Mouse (Mus musculus): ENCODE data around the gene Cdk19. TPM values are rescaled to one million over a fixed set of nuclear protein-coding genes. Genes with fewer than 3 reads are reported as not detected.
A peak's percentile ranks its signal among the peaks of the same experiment; 100 is the strongest.
"Not testable (repeated sequence)": the region's sequence is repeated elsewhere in the genome, so short reads cannot be mapped to it uniquely, and the experiment has no call there.

Gene Cdk19
- polyA plus RNA-seq, 1 experiment from 2014 or later: 12.0 TPM

DNA sequence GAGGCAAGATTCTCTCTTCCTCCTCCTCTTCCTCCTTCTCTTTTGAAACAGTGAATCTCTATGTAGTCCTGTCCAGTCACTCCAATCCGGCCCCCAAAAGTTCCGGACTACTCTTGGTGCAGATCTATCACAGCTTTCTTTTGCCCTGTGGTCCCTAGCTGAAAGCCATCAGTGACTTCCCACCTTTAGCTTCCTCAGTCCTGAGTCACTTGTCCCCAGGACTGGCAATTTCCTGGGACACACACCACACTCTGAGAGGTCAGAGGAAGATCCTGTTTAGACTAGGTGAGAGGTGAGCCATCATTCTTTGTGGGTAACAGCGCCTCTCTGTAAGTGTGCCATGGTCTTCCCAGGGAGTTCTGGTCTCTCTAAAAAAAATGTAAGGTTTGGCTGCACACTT lies 187.6 kb downstream of the Cdk19 start:
- H3K27ac ChIP-seq: no peak overlapping the region; the same call in 1 of the 2 replicates
- ATAC-seq (ENCODE audit: insufficient number of reproducible peaks, insufficient read depth, low FRiP score, low TSS enrichment, low read depth): no peak
- H3K36me3 ChIP-seq: no peaks in the 10 kb centered on the region
- H3K9ac ChIP-seq: no peak overlapping the region
- H3K4me2 ChIP-seq: no peak overlapping the region
- H3K27me3 ChIP-seq: no peaks in the 10 kb centered on the region; the same call in 1 of the 2 replicates
- H3K9me3 ChIP-seq: 0 out of 2 replicates have a peak, but pooled peaks cover 3% of the 10 kb centered on the region
- no peak overlapping the region for H3K4me3 ChIP-seq
- H3K4me1 ChIP-seq: peaks cover 35% of the 10 kb centered on the region
- 81% methylated on average over 3 of the region's 3 CpGs for WGBS

DNA sequence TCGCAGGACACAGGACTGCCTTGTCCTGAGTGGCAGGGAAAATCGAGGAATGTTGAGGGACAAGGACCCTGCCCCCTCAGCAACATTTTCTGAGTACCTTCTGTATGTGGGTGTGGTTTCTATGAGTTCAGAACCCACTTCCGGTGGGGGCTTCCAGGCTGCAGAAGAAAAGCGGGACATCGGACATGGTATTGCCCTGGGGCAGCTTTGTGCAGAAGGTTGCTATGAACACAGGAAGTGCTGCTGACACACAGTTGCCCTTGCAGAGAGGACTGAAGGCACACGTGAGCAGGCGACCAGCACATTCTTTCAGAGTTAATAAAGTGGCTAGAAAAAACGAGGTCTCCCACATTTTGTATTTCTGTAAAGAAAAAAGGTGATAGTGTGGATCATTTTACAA lies 188.2 kb downstream of the Cdk19 start:
- no peaks in the 10 kb centered on the region; the same call in 1 of the 2 replicates for H3K27me3 ChIP-seq
- H3K4me3 ChIP-seq: no peak overlapping the region
- peaks cover 33% of the 10 kb centered on the region for H3K4me1 ChIP-seq
- H3K9me3 ChIP-seq: 0 out of 2 replicates have a peak, but pooled peaks cover 3% of the 10 kb centered on the region
- H3K9ac ChIP-seq: no peak overlapping the region
- peak overlapping the region; percentile 39 for H3K4me2 ChIP-seq
- 13% methylated on average over 8 of the region's 8 CpGs for WGBS
- no peaks in the 10 kb centered on the region for H3K36me3 ChIP-seq
- ATAC-seq (ENCODE audit: insufficient number of reproducible peaks, insufficient read depth, low FRiP score, low TSS enrichment, low read depth): no peak
- H3K27ac ChIP-seq: no peak overlapping the region; the same call in 1 of the 2 replicates

DNA sequence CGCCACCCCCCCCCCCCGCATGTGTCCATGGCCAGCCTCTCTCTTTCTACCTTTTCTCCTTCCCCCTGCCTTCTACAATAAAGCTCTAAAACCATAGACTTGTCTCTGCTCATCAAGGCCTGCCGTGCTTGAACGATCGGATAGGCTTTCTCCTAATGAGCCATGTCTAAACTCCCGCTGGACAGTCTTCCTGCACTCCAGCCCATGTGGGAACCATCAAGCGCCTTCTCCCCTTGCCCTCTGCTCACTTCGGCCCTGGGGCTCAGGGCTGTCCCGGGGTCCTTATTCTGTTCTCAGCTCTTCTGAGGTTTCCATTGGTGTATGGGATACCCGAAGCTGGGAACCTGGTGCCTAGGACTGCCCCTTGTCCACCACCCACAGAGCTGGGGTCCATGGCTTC lies 189.3 kb downstream of the Cdk19 start:
- Histone ChIP-seq H3K27me3 (no peaks in the 10 kb centered on the region; the same call in 1 of the 2 replicates), H3K4me3 (no peak overlapping the region), H3K4me2 (no peak overlapping the region), H3K4me1 (peaks cover 22% of the 10 kb centered on the region), H3K36me3 (no peaks in the 10 kb centered on the region), H3K9ac (no peak overlapping the region), H3K9me3 (0 out of 2 replicates have a peak, but pooled peaks cover 3% of the 10 kb centered on the region), H3K27ac (no peak overlapping the region)
- WGBS: 31% methylated on average over 8 of the region's 10 CpGs
- no peak for ATAC-seq (ENCODE audit: insufficient number of reproducible peaks, insufficient read depth, low FRiP score, low TSS enrichment, low read depth)

DNA sequence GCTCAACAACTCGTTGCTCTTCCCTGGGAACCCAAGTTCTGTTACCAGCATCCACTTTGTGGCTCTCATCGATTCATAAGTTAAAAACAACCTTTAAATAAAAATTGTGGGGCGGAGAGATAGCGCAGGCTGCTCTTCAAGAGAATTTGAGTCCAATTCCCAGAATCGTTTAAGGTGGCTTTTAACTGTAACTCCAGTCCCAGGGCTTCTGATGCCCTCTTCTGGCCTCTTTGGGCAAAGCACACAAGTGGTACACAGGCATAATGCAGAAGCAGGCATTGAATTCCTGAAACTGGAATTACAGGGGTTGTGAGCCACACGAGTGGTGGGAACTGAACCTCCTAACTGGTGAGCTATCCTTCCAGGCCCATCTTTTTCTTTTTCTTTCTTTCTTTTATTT lies 190.3 kb downstream of the Cdk19 start:
- H3K27me3 ChIP-seq: no peaks in the 10 kb centered on the region; the same call in 1 of the 2 replicates
- no peak overlapping the region for H3K9ac ChIP-seq
- no peak overlapping the region for H3K4me3 ChIP-seq
- 0 out of 2 replicates have a peak, but pooled peaks cover 3% of the 10 kb centered on the region for H3K9me3 ChIP-seq
- H3K27ac ChIP-seq: no peak overlapping the region
- 57% methylated on average over 6 of the region's 6 CpGs for WGBS
- no peak for ATAC-seq (ENCODE audit: insufficient number of reproducible peaks, insufficient read depth, low FRiP score, low TSS enrichment, low read depth)
- no peak overlapping the region for H3K4me2 ChIP-seq
- H3K4me1 ChIP-seq: peaks cover 13% of the 10 kb centered on the region
- no peaks in the 10 kb centered on the region for H3K36me3 ChIP-seq

DNA sequence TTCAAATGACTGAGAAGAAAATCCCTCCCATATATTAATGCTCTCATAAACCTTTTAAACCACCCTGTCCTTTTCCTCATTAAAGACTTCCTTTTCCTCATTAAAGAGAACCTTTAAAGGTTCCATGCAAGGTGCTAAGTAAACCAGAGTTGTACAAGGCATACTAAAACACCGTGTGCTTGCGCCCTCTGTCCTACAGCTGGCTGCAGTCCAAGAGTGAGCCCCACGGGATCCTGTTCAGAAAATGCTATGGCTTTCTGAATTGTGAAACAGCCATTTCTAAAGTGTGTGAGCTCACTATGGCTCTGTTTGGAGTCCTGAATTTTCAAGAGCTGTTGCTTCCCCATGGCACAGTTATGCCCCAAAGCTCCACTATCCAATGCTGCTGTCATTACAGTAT lies 191.3 kb downstream of the Cdk19 start:
- WGBS: 65% methylated on average over 3 of the region's 3 CpGs
- no peak for ATAC-seq (ENCODE audit: insufficient number of reproducible peaks, insufficient read depth, low FRiP score, low TSS enrichment, low read depth)
- H3K4me2 ChIP-seq: no peak overlapping the region
- H3K4me1 ChIP-seq: peaks cover 12% of the 10 kb centered on the region
- no peaks in the 10 kb centered on the region; the same call in 1 of the 2 replicates for H3K27me3 ChIP-seq
- no peaks in the 10 kb centered on the region for H3K36me3 ChIP-seq
- H3K9me3 ChIP-seq: 0 out of 2 replicates have a peak, but pooled peaks cover 3% of the 10 kb centered on the region
- H3K4me3 ChIP-seq: no peak overlapping the region
- H3K27ac ChIP-seq: no peak overlapping the region
- H3K9ac ChIP-seq: no peak overlapping the region

DNA sequence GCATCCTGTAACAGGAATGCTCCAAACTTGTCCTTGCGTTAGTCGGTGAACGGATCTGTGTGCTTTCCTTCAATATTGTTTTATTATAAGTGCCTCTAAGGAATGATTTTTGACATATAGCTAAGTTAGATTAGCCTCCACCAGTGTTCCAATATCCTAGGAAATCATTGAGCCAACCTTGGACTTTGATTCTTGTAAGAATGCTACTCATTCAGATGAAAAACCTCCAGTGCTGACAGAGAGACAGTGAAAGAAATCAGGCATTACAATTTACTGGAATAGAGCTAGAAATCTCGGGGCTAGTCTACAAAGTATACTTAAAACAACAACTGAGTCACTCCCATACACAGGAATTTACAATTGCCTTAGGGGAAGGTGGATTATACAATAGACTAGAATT lies 193.2 kb downstream of the Cdk19 start:
- H3K4me2 ChIP-seq; H3K9ac ChIP-seq; H3K4me1 ChIP-seq; H3K4me3 ChIP-seq; H3K27ac ChIP-seq; ATAC-seq (ENCODE audit: insufficient number of reproducible peaks, insufficient read depth, low FRiP score, low TSS enrichment, low read depth); H3K27me3 ChIP-seq; H3K36me3 ChIP-seq; H3K9me3 ChIP-seq: not testable (repeated sequence)
- 89% methylated on average over 4 of the region's 4 CpGs for WGBS

Other genes with a start within 250 kb of the Cdk19 start
- gene Slc16a10, start 197.3 kb upstream of the Cdk19 start, polyA plus RNA-seq (2015; fragmentation: Nextera tagmentation; extraction: Ambion mirVana): 6.8 and 9.5 TPM in 2 replicates
- 68.7 and 70.3 TPM in 2 replicates for gene Rpf2, start 92.5 kb upstream of the Cdk19 start, polyA plus RNA-seq (2015; fragmentation: Nextera tagmentation; extraction: Ambion mirVana)
- 109 and 127 TPM in 2 replicates for gene Gtf3c6, start 81.5 kb upstream of the Cdk19 start, polyA plus RNA-seq (2015; fragmentation: Nextera tagmentation; extraction: Ambion mirVana)
- gene Amd1, start 37.4 kb upstream of the Cdk19 start, polyA plus RNA-seq (2015; fragmentation: Nextera tagmentation; extraction: Ambion mirVana): 53.7 and 61.7 TPM in 2 replicates
- gene Slc22a16, start 230.8 kb downstream of the Cdk19 start, polyA plus RNA-seq (2015; fragmentation: Nextera tagmentation; extraction: Ambion mirVana): not detected in 2 replicates

Data from embryonic facial prominence, embryonic 13.5 days (tissue).